Mouse (Mus musculus): ENCODE data around the gene C3ar1.

The C3ar1 gene

GRCm38 (mm10) chr6:122825923-122826742, 29.8 kb downstream of the C3ar1 start:
- peak; percentile 88 for DNase-seq (ENCODE audit: low read depth)

- DNase-seq (ENCODE audit: low read depth), result peak; percentile 11
Measured at GRCm38 (mm10) chr6:122825166-122825565, 30.8 kb downstream of the C3ar1 start.

GRCm38 (mm10) chr6:122824086-122824485, 31.9 kb downstream of the C3ar1 start:
- DNase-seq (ENCODE audit: low read depth), result peak; percentile 60

- DNase-seq (ENCODE audit: low read depth), result no peak
Measured at GRCm38 (mm10) chr6:122821822-122822221, 34.1 kb downstream of the C3ar1 start.

- no peak for DNase-seq (ENCODE audit: low read depth)
Measured at GRCm38 (mm10) chr6:122820799-122821650, 34.9 kb downstream of the C3ar1 start.

- peak; percentile 75 for DNase-seq (ENCODE audit: low read depth)
Measured at GRCm38 (mm10) chr6:122820071-122820798, 35.7 kb downstream of the C3ar1 start.

- DNase-seq (ENCODE audit: low read depth), result peak; percentile 87
Measured at GRCm38 (mm10) chr6:122819306-122820070, 36.5 kb downstream of the C3ar1 start, which contains the start of gene Foxj2. TSS of gene Foxj2 (plus strand) at chr6:122819914.

GRCm38 (mm10) chr6:122813640-122814039, 42.3 kb downstream of the C3ar1 start:
- no peak for DNase-seq (ENCODE audit: low read depth)

- peak; percentile 23 for DNase-seq (ENCODE audit: low read depth)
Measured at GRCm38 (mm10) chr6:122812716-122813115, 43.2 kb downstream of the C3ar1 start.

GRCm38 (mm10) chr6:122811771-122812600, 44.0 kb downstream of the C3ar1 start:
- peak; percentile 88 for DNase-seq (ENCODE audit: low read depth)

GRCm38 (mm10) chr6:122811280-122811652, 44.7 kb downstream of the C3ar1 start:
- peak; percentile 96 for DNase-seq (ENCODE audit: low read depth)

- peak; percentile 99 for DNase-seq (ENCODE audit: low read depth)
Measured at GRCm38 (mm10) chr6:122810615-122811279, 45.2 kb downstream of the C3ar1 start.

- peak; percentile 80 for DNase-seq (ENCODE audit: low read depth)
Measured at GRCm38 (mm10) chr6:122810022-122810614, 45.8 kb downstream of the C3ar1 start.

- DNase-seq (ENCODE audit: low read depth), result peak; percentile 89
Measured at GRCm38 (mm10) chr6:122804418-122804817, 51.5 kb downstream of the C3ar1 start.

- no peak for DNase-seq (ENCODE audit: low read depth)
Measured at GRCm38 (mm10) chr6:122801801-122802514, 54.0 kb downstream of the C3ar1 start.

- no peak for DNase-seq (ENCODE audit: low read depth)
Measured at GRCm38 (mm10) chr6:122801301-122801800, 54.6 kb downstream of the C3ar1 start, which contains the start of gene Slc2a3. TSS of gene Slc2a3 (minus strand) at chr6:122801640.

- DNase-seq (ENCODE audit: low read depth), result no peak
Measured at GRCm38 (mm10) chr6:122800640-122801300, 55.2 kb downstream of the C3ar1 start.

Measured in NIH3T3 (cell line).